Mouse (Mus musculus) NIH3T3 (cell line): ENCODE data around the gene Ccnk.

ENCODE experiments used
- DNase-seq: peaks from one replicate; pipeline ENCODE4 v3.0.0-alpha.2; 2012; ENCODE audit warnings: low read depth

Gene Ccnk

GRCm38 (mm10) chr12:108246759-108247500 is 67.6 kb downstream of the Ccnk start:
- no peak for DNase-seq

DNA sequence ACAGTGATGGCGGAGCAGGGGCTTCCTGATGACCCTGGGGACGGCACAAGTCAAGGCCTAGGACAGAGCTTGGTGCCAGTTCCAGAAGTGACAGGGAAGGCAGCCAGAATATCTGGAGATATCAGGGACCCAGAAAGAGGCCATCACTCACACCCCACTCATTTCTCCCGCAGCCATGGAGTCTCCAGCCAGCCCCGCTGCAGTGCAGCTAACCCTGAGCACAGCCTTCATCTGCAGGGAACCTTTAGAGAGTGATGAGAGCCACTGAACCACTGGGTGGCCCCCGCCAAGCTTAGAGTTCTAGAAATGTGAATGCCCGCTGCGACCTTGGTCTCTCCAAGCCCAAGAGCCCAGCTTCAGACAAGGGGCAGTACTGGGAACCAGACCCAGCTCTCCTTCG is 69.6 kb downstream of the Ccnk start:
- no peak for DNase-seq

DNA sequence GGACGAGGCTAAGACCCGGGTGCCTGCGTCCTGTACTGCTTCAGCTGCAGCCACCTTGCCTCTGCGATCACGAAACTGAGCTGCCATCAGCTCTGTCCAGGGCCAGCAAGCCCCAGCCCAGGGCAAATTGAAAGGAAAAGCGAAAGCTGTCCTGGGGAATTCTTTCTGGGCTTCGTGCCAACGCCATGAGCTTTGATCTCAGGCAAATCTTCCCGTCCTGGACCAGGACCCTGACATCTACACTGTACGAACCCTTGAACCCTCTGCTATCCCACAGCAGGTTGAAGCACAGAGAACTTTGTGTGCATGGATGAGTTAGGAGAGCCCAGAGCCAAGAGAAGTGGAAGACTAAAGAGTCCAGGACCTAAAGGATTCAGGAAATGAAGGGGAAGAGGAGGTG is 70.1 kb downstream of the Ccnk start:
- peak; percentile 75 for DNase-seq

DNA sequence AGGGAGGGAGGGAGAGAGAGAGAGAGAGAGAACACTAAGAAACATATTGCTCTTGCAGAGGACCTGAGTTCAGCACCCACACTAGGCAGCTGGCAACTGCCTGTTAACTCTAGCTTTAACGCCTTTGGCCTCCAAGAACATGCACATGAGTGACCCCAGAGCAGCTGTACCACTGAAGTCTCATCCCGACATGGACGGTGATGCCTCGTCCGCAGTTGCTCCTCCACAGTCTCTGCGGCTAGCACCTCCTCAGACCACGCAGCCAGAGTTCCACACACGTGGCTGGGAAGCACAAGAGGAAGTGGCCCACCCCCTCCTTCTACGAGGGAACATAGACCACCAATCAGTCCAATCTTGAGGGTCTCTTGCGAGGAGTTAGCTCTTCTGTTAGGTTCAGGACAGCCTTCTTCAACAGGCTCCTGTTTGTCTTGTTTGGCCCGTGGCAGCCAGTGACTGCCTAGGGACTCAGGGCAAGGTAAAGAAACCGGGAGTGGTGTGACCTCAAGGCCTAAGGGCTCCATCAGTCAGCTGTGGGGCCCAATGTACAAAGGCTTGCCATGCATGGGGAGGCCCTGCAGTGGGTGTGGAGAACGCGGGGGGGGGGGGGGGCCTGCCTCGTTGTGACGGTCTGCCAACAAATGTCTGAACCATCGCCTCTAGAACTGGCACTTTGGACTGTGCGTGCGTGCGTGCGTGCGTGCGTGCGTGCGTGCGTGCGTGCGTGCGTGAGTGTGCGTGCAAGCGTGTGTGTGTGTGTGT is 71.8 kb downstream of the Ccnk start:
- no peak for DNase-seq

DNA sequence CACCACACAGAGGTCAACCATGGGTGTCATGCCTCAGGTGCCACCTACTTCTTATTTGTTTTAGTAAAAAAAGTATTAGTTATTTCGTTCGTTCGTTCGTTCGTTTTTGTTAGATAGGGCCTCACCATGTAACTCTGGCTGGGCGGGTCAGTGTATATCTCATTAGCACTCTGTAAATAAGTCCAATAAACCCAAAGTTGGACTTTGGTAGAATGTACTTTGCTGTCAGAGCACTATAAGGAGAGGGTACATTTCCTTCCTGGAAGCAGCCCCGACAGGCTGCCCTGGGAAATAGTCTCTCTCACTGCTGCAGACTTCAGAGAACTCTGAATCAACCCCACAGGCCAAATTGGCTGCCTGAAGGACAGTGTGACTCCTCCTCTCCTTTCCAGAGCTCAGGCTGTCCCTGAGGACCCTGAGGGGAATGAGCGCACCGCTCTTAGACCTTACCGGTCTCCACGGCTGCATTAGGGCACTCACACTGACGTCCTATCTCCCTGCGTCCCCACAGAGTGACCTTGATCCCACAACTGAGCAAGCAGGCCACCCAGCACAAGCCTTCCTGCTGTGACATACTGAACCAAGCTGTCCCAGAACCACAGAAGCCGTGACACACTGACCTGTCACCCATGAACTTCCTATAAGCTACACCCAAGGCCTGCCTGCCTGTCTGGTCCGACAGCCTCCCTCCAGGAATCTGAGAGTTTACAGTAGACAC is 72.6 kb downstream of the Ccnk start:
- DNase-seq: no peak
